Mouse (Mus musculus) embryonic facial prominence, embryonic 10.5 days (tissue): ENCODE results near the gene Olfr1157. TPM values are rescaled to one million over a fixed set of nuclear protein-coding genes. Genes with fewer than 3 reads are reported as not detected.

Experiments
- DNase-seq: peaks from one replicate; pipeline ENCODE4 v3.0.0-alpha.2; 2017; ENCODE audit warnings: low spot score
- H3K27ac ChIP-seq: fragments of 300-500 bp; sonication (generic); replicated peaks from 2 replicates; pipeline ENCODE4 v1.5.1; 2016; ENCODE audit warnings: mild to moderate bottlenecking
- H3K27me3 ChIP-seq: fragments of 300-500 bp; sonication (generic); replicated peaks from 2 replicates; pipeline ENCODE4 v1.6.1; 2016; ENCODE audit warnings: low read depth, mild to moderate bottlenecking; ENCODE audit not compliant: poor library complexity, severe bottlenecking
- H3K36me3 ChIP-seq: fragments of 300-500 bp; sonication (generic); replicated peaks from 2 replicates; pipeline ENCODE4 v1.6.1; 2016; ENCODE audit warnings: mild to moderate bottlenecking, moderate library complexity
- H3K4me1 ChIP-seq: fragments of 300-500 bp; sonication (generic); 2 replicates; pipeline ENCODE4 v1.6.1; 2016
- H3K4me3 ChIP-seq: fragments of 300-500 bp; sonication (generic); 2 replicates; pipeline ENCODE4 v1.5.1; 2016; ENCODE audit warnings: mild to moderate bottlenecking, moderate library complexity
- H3K9me3 ChIP-seq: fragments of 300-500 bp; sonication (generic); 2 replicates; pipeline ENCODE4 v1.6.1; 2016; ENCODE audit warnings: mild to moderate bottlenecking
- WGBS: fragments of 180-500 bp; shearing (Covaris S2); methylation state at CpG from one replicate; pipeline ENCODE4 v1.1.7; 2016; 5-methylcytosine and 5-hydroxymethylcytosine counted together
- polyA plus RNA-seq: library from polyadenylated mRNA; unstranded; fragments of >200 nt; fragmentation: Nextera tagmentation; extraction: Ambion mirVana; gene quantifications from 2 replicates; pipeline ENCODE4 v1.2.1, GENCODE M21; 2016

Gene Olfr1157
- not detected in 2 replicates for polyA plus RNA-seq

DNA sequence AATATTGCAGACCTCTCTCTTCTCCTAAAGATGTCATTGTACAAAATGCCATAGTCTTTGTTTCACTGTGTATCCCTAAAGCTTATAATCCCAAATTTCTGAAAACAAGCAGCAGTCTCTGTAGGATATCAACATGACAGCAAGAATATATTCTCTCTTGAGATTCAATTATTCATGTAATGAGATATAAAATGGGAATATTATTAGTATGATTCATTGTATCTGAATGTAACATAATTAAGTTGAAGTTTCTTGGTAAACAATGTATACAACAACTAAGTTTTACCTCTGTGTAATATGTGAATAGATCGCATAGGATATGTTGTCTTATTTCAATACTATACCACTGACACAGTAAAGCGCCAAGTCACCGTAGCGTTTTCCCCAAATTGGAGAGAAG is at the start of gene Olfr1157:
TSS of gene Olfr1157 (minus strand) at position 101 of the 400 bp plus-strand sequence.
- H3K36me3 ChIP-seq: no peaks in the 10 kb centered on the region
- no peaks in the 10 kb centered on the region for H3K27me3 ChIP-seq
- 92% methylated on average over 4 of the region's 4 CpGs for WGBS
- no peak within 1 kb of the TSS for H3K27ac ChIP-seq
- H3K4me3 ChIP-seq: no peak within 1 kb of the TSS
- H3K4me1 ChIP-seq: no peaks in the 10 kb centered on the region
- DNase-seq: no peak
- no peaks in the 10 kb centered on the region for H3K9me3 ChIP-seq

DNA sequence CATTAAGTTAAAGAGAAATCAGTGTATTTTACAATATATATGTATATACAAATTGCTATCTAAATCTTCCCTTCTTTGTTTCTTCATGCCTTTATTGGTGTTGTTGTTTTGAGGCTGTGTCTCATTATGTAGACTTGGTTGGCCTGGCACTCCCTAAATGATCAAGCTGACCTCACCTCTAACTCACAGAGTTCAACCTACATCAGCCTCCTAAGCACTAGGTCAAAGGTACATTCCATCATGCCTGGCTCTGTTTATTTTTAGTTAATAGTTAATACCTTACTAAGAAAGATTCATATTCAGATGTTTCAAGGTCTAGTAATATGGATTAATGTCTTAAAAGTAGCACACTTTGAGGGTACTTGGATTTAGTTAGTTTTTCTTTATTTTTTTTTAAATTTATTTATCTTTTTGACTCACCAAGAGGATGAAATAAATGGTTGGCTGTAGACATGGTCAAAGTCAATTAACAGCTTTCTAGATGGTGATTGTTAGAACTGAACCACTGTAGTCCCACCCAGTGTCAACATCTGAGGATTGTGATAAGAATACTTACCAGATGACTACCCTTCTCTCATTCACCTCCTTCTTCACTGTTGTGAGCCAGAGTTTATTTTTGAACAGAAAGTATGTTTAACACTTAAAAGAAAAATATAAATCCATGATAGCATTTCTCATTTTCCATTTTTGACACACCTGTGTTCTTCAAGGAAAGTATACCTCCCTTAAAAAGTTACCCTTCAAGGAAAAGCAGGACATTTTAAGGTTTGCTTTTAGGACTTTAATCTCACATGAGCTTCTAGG is 39.6 kb upstream of the Olfr1157 start, which contains the start of gene Olfr1160:
TSS of gene Olfr1160 (minus strand) at position 754 of the 804 bp plus-strand sequence.
- H3K27me3 ChIP-seq: no peaks in the 10 kb centered on the region
- H3K27ac ChIP-seq: no peak within 1 kb of the TSS
- no peaks in the 10 kb centered on the region for H3K36me3 ChIP-seq
- DNase-seq: no peak
- H3K9me3 ChIP-seq: no peaks in the 10 kb centered on the region
- H3K4me1 ChIP-seq: no peaks in the 10 kb centered on the region
- no peak within 1 kb of the TSS for H3K4me3 ChIP-seq

DNA sequence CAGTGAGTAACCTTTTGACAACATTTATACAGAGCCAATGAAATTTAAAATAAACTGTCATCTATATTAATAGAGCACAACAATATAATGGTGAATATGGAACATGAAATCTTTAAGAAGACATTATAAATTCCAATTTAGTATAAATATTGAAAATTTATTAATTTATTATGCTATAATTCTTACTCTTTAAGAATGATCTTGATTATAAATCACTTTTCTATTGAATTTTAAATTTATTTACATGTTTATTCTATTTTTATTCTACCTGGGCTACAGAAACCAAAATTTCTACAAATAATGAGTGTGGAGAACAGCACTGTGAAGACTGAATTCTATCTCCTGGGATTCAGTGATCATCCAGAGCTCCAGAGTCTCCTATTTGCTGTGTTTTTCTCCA is 21.7 kb upstream of the Olfr1157 start, which contains the start of gene Olfr1158:
TSS of gene Olfr1158 (plus strand) at position 301 of the 400 bp plus-strand sequence.
- Histone ChIP-seq H3K4me3 (no peak within 1 kb of the TSS), H3K27me3 (no peaks in the 10 kb centered on the region), H3K9me3 (no peaks in the 10 kb centered on the region), H3K27ac (no peak within 1 kb of the TSS), H3K4me1 (no peaks in the 10 kb centered on the region), H3K36me3 (no peaks in the 10 kb centered on the region)
- DNase-seq: no peak

DNA sequence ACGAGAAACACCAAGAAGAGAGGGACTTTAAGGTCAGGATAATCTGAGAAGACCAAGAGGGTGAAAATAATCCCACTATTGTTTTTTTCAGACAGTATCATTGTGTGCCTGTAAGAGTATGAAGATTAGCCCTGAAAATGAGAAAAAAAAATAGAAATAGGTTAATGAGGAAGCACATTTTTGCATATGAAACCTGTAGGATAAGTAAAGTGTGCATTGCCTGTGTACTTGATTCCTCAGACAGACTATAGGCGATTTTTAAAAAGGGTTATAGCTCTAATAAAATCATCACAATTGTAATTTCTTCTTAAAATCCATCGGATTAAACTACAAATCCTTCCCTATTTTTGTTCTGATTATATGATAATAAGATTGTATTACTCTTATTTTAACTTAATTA is 6.5 kb upstream of the Olfr1157 start, which contains the start of gene Olfr74:
TSS of gene Olfr74 (minus strand) at position 101 of the 400 bp plus-strand sequence.
- H3K4me3 ChIP-seq: no peak within 1 kb of the TSS
- no peak for DNase-seq
- 80% methylated on average over 3 of the region's 3 CpGs for WGBS

DNA sequence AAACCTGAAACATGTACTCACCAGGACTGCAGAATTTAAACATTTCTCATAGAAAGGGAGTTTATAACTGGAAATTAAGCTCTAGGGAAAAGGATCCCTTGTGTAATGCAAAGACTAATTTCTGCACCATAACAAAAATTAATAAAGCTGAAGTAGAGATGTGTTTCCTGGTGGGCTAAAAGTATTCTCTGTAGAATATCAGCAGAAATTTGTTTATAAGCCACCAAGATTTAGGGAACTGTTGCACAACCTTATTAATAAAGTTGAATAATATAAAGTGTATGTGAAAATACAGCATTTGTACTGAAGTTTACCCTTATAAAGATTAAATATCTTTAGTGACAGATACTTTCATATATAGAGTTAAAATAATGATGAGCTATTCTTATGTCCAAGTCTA is 15.1 kb downstream of the Olfr1157 start, which contains the start of gene Olfr1156:
TSS of gene Olfr1156 (minus strand) at position 101 of the 400 bp plus-strand sequence.
- H3K4me1 ChIP-seq: no peaks in the 10 kb centered on the region
- no peaks in the 10 kb centered on the region for H3K9me3 ChIP-seq
- H3K27ac ChIP-seq: no peak within 1 kb of the TSS
- H3K27me3 ChIP-seq: no peaks in the 10 kb centered on the region
- no peak within 1 kb of the TSS for H3K4me3 ChIP-seq
- H3K36me3 ChIP-seq: no peaks in the 10 kb centered on the region
- DNase-seq: no peak

More for the DNA sequence above, 6.5 kb upstream of the Olfr1157 start, which contains the start of gene Olfr74:
- Histone ChIP-seq H3K4me1 (no peaks in the 10 kb centered on the region), H3K36me3 (no peaks in the 10 kb centered on the region), H3K27me3 (no peaks in the 10 kb centered on the region), H3K27ac (no peak within 1 kb of the TSS), H3K9me3 (no peaks in the 10 kb centered on the region)

DNA sequence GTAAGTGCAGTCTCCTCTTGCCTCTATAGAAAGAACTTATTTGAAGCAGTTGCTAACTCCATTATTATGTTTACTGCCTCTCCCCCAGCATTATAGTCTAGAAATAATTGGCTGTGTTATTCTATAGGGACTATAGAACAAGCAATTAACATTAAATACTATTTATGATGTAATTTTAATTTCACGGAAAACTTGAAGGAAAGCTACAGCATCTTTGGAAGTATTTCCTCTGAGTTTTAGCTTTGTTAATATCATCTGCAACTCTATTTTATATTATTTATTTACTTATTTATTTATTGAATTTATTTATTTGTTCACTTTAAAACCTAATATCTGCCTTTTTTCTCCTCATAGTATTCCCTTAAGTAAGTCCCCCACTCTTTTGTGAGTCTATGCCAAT is 23.1 kb downstream of the Olfr1157 start, which contains the start of gene Olfr1155:
TSS of gene Olfr1155 (minus strand) at position 101 of the 400 bp plus-strand sequence.
- no peaks in the 10 kb centered on the region for H3K27me3 ChIP-seq
- H3K9me3 ChIP-seq: no peaks in the 10 kb centered on the region
- WGBS: 93% methylated on average over 1 of the region's 1 CpGs
- H3K4me1 ChIP-seq: no peaks in the 10 kb centered on the region
- H3K4me3 ChIP-seq: no peak within 1 kb of the TSS
- DNase-seq: no peak
- no peak within 1 kb of the TSS for H3K27ac ChIP-seq
- H3K36me3 ChIP-seq: no peaks in the 10 kb centered on the region

Other genes starting within 250 kb of the Olfr1157 start
- gene Olfr1138, start 228.3 kb downstream of the Olfr1157 start, polyA plus RNA-seq: not detected in 2 replicates
- gene Olfr1140, start 224.5 kb downstream of the Olfr1157 start, polyA plus RNA-seq: not detected in 2 replicates
- not detected in 2 replicates for gene Olfr1141, start 214.3 kb downstream of the Olfr1157 start, polyA plus RNA-seq
- not detected in 2 replicates for gene Olfr152, start 188.8 kb downstream of the Olfr1157 start, polyA plus RNA-seq
- gene Olfr1143, start 167.7 kb downstream of the Olfr1157 start, polyA plus RNA-seq: not detected in 2 replicates
- not detected in 2 replicates for gene Olfr1145, start 158.5 kb downstream of the Olfr1157 start, polyA plus RNA-seq
- not detected in 2 replicates for gene Olfr1148, start 137.8 kb downstream of the Olfr1157 start, polyA plus RNA-seq
- gene Olfr1150-ps1, start 124.3 kb downstream of the Olfr1157 start, polyA plus RNA-seq: not detected in 2 replicates
- gene Olfr1151, start 112.4 kb downstream of the Olfr1157 start, polyA plus RNA-seq: not detected in 2 replicates
- not detected in 2 replicates for gene Olfr1152, start 101.8 kb downstream of the Olfr1157 start, polyA plus RNA-seq
- not detected in 2 replicates for gene Olfr1153, start 73.3 kb downstream of the Olfr1157 start, polyA plus RNA-seq
- gene Olfr1154, start 63.1 kb downstream of the Olfr1157 start, polyA plus RNA-seq: not detected in 2 replicates
- not detected in 2 replicates for gene Olfr1155, start 23.2 kb downstream of the Olfr1157 start, polyA plus RNA-seq
- gene Olfr1156, start 15.2 kb downstream of the Olfr1157 start, polyA plus RNA-seq: not detected in 2 replicates
- gene Olfr74, start 6.4 kb upstream of the Olfr1157 start, polyA plus RNA-seq: not detected in 2 replicates
- not detected in 2 replicates for gene Olfr1158, start 21.8 kb upstream of the Olfr1157 start, polyA plus RNA-seq
- gene Olfr1160, start 40.0 kb upstream of the Olfr1157 start, polyA plus RNA-seq: not detected in 2 replicates
- gene Olfr1161, start 54.5 kb upstream of the Olfr1157 start, polyA plus RNA-seq: not detected in 2 replicates
- gene Olfr73, start 69.4 kb upstream of the Olfr1157 start, polyA plus RNA-seq: 0.05 TPM in 1 of 2 replicates, not detected in the other
- not detected in 2 replicates for gene Olfr1162, start 82.8 kb upstream of the Olfr1157 start, polyA plus RNA-seq
- gene Olfr1163, start 103.5 kb upstream of the Olfr1157 start, polyA plus RNA-seq: not detected in 2 replicates
- gene Olfr1164, start 125.7 kb upstream of the Olfr1157 start, polyA plus RNA-seq: not detected in 2 replicates
- gene Olfr1166, start 160.0 kb upstream of the Olfr1157 start, polyA plus RNA-seq: not detected in 2 replicates
- gene Olfr1167, start 186.9 kb upstream of the Olfr1157 start, polyA plus RNA-seq: not detected in 2 replicates
- gene Olfr1168, start 213.6 kb upstream of the Olfr1157 start, polyA plus RNA-seq: not detected in 2 replicates